Mouse (Mus musculus) spleen, postnatal 4 days (tissue): ENCODE measurements around the gene Nox4.
"Not testable (repeated sequence)": the region's sequence is repeated elsewhere in the genome, so short reads cannot be mapped to it uniquely, and the experiment has no call there.

Experiments
- DNase-seq, 2 experiments: peaks; one replicate each; pipeline ENCODE4 v3.0.0; 2022; ENCODE audit warnings: low spot score in 2 of 2

The Nox4 gene

GRCm38 (mm10) chr7:87371316-87371715 lies 125.4 kb downstream of the Nox4 start:
- no peak for DNase-seq

- DNase-seq: no peak
These were observed 128.4 kb downstream of the Nox4 start for GRCm38 (mm10) chr7:87374322-87374721.

GRCm38 (mm10) chr7:87374935-87375334 lies 129.0 kb downstream of the Nox4 start:
- no peak for DNase-seq

GRCm38 (mm10) chr7:87397023-87397422 lies 151.1 kb downstream of the Nox4 start:
- no peak for DNase-seq

- DNase-seq: not testable (repeated sequence)
These were observed 165.5 kb downstream of the Nox4 start for GRCm38 (mm10) chr7:87411373-87411772.

- no peak for DNase-seq
These were observed 167.4 kb downstream of the Nox4 start for GRCm38 (mm10) chr7:87413271-87413670.
